Mouse (Mus musculus): ENCODE data around the gene BB287469. TPM values are rescaled to one million over a fixed set of nuclear protein-coding genes. Genes with fewer than 3 reads are reported as not detected.

Gene BB287469
- polyA plus RNA-seq, 1 experiment from 2014 or later, result not detected

Other genes with a start within 250 kb of the BB287469 start
- gene Oog1, start 213.9 kb upstream of the BB287469 start, polyA plus RNA-seq (2015; fragmentation: Nextera tagmentation; extraction: Ambion mirVana), result not detected in 2 replicates
- gene Gm4027, start 197.7 kb upstream of the BB287469 start, polyA plus RNA-seq (2015; fragmentation: Nextera tagmentation; extraction: Ambion mirVana), result not detected in 2 replicates
- gene Gm16381, start 172.0 kb upstream of the BB287469 start, polyA plus RNA-seq (2015; fragmentation: Nextera tagmentation; extraction: Ambion mirVana), result not detected in 2 replicates
- not detected in 2 replicates for gene Gm21319, start 40.8 kb upstream of the BB287469 start, polyA plus RNA-seq (2015; fragmentation: Nextera tagmentation; extraction: Ambion mirVana)
- not detected in 2 replicates for gene Gm21936, start 21.1 kb upstream of the BB287469 start, polyA plus RNA-seq (2015; fragmentation: Nextera tagmentation; extraction: Ambion mirVana)
- not detected in 2 replicates for gene Gm2001, start 25.8 kb downstream of the BB287469 start, polyA plus RNA-seq (2015; fragmentation: Nextera tagmentation; extraction: Ambion mirVana)
- not detected in 2 replicates for gene Gm2016, start 57.5 kb downstream of the BB287469 start, polyA plus RNA-seq (2015; fragmentation: Nextera tagmentation; extraction: Ambion mirVana)
- not detected in 2 replicates for gene Gm2022, start 78.8 kb downstream of the BB287469 start, polyA plus RNA-seq (2015; fragmentation: Nextera tagmentation; extraction: Ambion mirVana)
- not detected in 2 replicates for gene Gm2035, start 103.3 kb downstream of the BB287469 start, polyA plus RNA-seq (2015; fragmentation: Nextera tagmentation; extraction: Ambion mirVana)
- not detected in 2 replicates for gene Gm2042, start 137.5 kb downstream of the BB287469 start, polyA plus RNA-seq (2015; fragmentation: Nextera tagmentation; extraction: Ambion mirVana)
- gene Gm2075, start 195.3 kb downstream of the BB287469 start, polyA plus RNA-seq (2015; fragmentation: Nextera tagmentation; extraction: Ambion mirVana), result not detected in 2 replicates
- gene Gm6803, start 202.2 kb downstream of the BB287469 start, polyA plus RNA-seq (2015; fragmentation: Nextera tagmentation; extraction: Ambion mirVana), result not detected in 2 replicates
- not detected in 2 replicates for gene Gm2056, start 210.4 kb downstream of the BB287469 start, polyA plus RNA-seq (2015; fragmentation: Nextera tagmentation; extraction: Ambion mirVana)